Mouse (Mus musculus): ENCODE measurements around the gene Foxc1.

Foxc1 gene

GRCm38 (mm10) chr13:31849258-31849971, 43.0 kb downstream of the Foxc1 start:
- no peak for DNase-seq (ENCODE audit: low spot score)

GRCm38 (mm10) chr13:31853564-31853963, 47.1 kb downstream of the Foxc1 start:
- no peak for DNase-seq (ENCODE audit: low spot score)

DNA sequence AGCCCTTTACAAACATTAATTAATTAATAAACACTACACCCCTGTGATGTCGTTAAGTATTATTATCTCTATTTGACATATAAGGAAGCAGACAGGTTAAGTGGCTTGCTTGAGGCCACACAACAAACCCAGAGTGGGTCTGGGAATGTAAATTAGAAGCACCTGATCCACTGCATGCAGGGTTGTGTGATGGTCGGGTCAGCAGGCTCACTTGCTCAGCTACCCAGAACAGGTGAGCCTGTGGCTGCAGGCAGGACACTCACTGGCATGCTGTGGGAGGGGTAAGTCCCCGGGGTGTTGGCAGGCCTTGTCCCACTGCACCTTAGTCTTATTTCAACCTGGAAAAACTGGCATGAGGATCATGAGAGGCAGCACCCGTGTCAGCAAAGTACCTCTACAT, 47.6 kb downstream of the Foxc1 start:
- DNase-seq (ENCODE audit: low spot score) = no peak

DNA sequence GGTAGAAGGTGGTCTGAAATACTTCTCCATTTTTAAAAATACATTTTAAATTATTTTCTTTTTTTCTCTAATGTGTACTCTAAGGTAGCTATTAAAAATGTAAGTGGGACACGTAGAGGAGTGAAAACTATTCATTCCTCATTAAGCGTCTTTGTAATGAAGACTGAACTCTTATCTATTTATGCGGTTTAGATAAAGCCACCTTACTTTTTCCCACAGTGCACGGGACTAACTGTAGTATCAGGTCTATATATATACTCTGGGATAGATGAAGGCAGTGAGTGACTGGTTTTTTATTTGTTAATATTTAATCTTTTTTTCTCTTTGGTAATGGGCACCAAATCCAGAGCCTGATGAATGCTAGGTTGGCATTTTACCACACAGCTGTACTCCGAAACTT, 53.8 kb downstream of the Foxc1 start:
- no peak for DNase-seq (ENCODE audit: low spot score)

Data from testis, postnatal 14 days (tissue).